Mouse (Mus musculus) liver, embryonic 16.5 days (tissue): ENCODE data around the gene Olfr532. TPM values are rescaled to one million over a fixed set of nuclear protein-coding genes. Genes with fewer than 3 reads are reported as not detected.
"Not testable (repeated sequence)": the region's sequence is repeated elsewhere in the genome, so short reads cannot be mapped to it uniquely, and the experiment has no call there.

Experiments
- ATAC-seq: fragments of 200-750 bp; cut with Nextera tagmentation; 2 replicates; pipeline ENCODE4 v1.8.0; 2017; ENCODE audit warnings: low read depth, mild to moderate bottlenecking, moderate number of reproducible peaks, moderate library complexity
- H3K27ac ChIP-seq: fragments of 300-500 bp; sonication (generic); 2 replicates; pipeline ENCODE4 v1.5.1; 2014; ENCODE audit warnings: mild to moderate bottlenecking, low read length
- H3K27me3 ChIP-seq: fragments of 300-500 bp; sonication (generic); 2 replicates; pipeline ENCODE4 v1.6.1; 2014; ENCODE audit warnings: low read depth, low read length, mixed read lengths; ENCODE audit not compliant: control insufficient read depth, insufficient read depth
- H3K36me3 ChIP-seq: fragments of 300-500 bp; sonication (generic); 2 replicates; pipeline ENCODE4 v1.6.1; 2014; ENCODE audit warnings: mild to moderate bottlenecking; ENCODE audit not compliant: control insufficient read depth, insufficient read depth
- H3K4me1 ChIP-seq: fragments of 300-500 bp; sonication (generic); 2 replicates; pipeline ENCODE4 v1.6.1; 2014; ENCODE audit warnings: low read depth, low read length, mixed read lengths; ENCODE audit not compliant: control insufficient read depth
- H3K4me2 ChIP-seq: fragments of 300-500 bp; sonication (generic); 2 replicates; pipeline ENCODE4 v1.6.1; 2014; ENCODE audit warnings: low read depth, low read length, mixed read lengths
- H3K4me3 ChIP-seq: fragments of 300-500 bp; sonication (generic); 2 replicates; pipeline ENCODE4 v1.5.1; 2014; ENCODE audit warnings: low read depth, mild to moderate bottlenecking, low read length
- H3K9ac ChIP-seq: fragments of 300-500 bp; sonication (generic); 2 replicates; pipeline ENCODE4 v1.6.1; 2014; ENCODE audit warnings: low read depth, low read length
- H3K9me3 ChIP-seq: fragments of 300-500 bp; sonication (generic); replicated peaks from 2 replicates; pipeline ENCODE4 v1.6.1; 2016; ENCODE audit warnings: low read length; ENCODE audit not compliant: control insufficient read depth
- WGBS: fragments of 180-500 bp; shearing (Covaris S2); extraction: QIAGEN DNeasy Blood & Tissue Kit; methylation state at CpG from one replicate; pipeline ENCODE4 v1.1.7; 2014; ENCODE audit not compliant: insufficient replicate concordance; 5-methylcytosine and 5-hydroxymethylcytosine counted together
- polyA plus RNA-seq: library from polyadenylated mRNA; unstranded; fragments of >200 nt; fragmentation: Nextera tagmentation; extraction: Ambion mirVana; gene quantifications from 2 replicates; pipeline ENCODE4 v1.2.1, GENCODE M21; 2015

Olfr532 gene
- not detected in 2 replicates for polyA plus RNA-seq

GRCm38 (mm10) chr7:140421539-140421938 lies at the start of gene Olfr532:
Gene Olfr532 (minus strand): TSS chr7:140421639.
- Histone ChIP-seq H3K9ac (no peak within 1 kb of the TSS), H3K27ac (no peak within 1 kb of the TSS), H3K4me3 (no peak within 1 kb of the TSS), H3K27me3 (no peaks in the 10 kb centered on the region), H3K4me1 (no peaks in the 10 kb centered on the region), H3K4me2 (no peak within 1 kb of the TSS), H3K36me3 (no peaks in the 10 kb centered on the region), H3K9me3 (no peaks in the 10 kb centered on the region)
- 59% methylated on average over 1 of the region's 1 CpGs for WGBS
- ATAC-seq = no peak

- WGBS = 17% methylated on average over 1 of the region's 1 CpGs
- H3K36me3 ChIP-seq, H3K9me3 ChIP-seq, H3K4me1 ChIP-seq, ATAC-seq, H3K9ac ChIP-seq, H3K27ac ChIP-seq, H3K4me2 ChIP-seq, H3K27me3 ChIP-seq, H3K4me3 ChIP-seq: not testable (repeated sequence)
These were observed 41.6 kb upstream of the Olfr532 start, which contains the start of gene Olfr533 for GRCm38 (mm10) chr7:140463070-140463469. Gene Olfr533 (plus strand): TSS chr7:140463370.

- no peak overlapping the region for H3K27ac ChIP-seq
- no peak overlapping the region for H3K4me2 ChIP-seq
- ATAC-seq = no peak
- no peak overlapping the region for H3K4me3 ChIP-seq
- H3K36me3 ChIP-seq = no peaks in the 10 kb centered on the region
- H3K9me3 ChIP-seq = no peaks in the 10 kb centered on the region
- no peaks in the 10 kb centered on the region for H3K4me1 ChIP-seq
- H3K9ac ChIP-seq = no peak overlapping the region
- no peaks in the 10 kb centered on the region for H3K27me3 ChIP-seq
- WGBS = 37% methylated on average over 1 of the region's 1 CpGs
These were observed 21.7 kb upstream of the Olfr532 start for GRCm38 (mm10) chr7:140443141-140443540.

- no peaks in the 10 kb centered on the region for H3K27me3 ChIP-seq
- no peak within 1 kb of the TSS for H3K9ac ChIP-seq
- H3K36me3 ChIP-seq = no peaks in the 10 kb centered on the region
- no peak within 1 kb of the TSS for H3K4me2 ChIP-seq
- ATAC-seq = no peak
- H3K9me3 ChIP-seq = no peaks in the 10 kb centered on the region
- H3K4me3 ChIP-seq = no peak within 1 kb of the TSS
- H3K4me1 ChIP-seq = no peaks in the 10 kb centered on the region
- 77% methylated on average over 1 of the region's 1 CpGs for WGBS
- H3K27ac ChIP-seq = no peak within 1 kb of the TSS
These were observed 18.6 kb downstream of the Olfr532 start, which contains the start of gene Olfr531 for GRCm38 (mm10) chr7:140402818-140403217. Gene Olfr531 (minus strand): TSS chr7:140402918.

GRCm38 (mm10) chr7:140376911-140377310 lies 44.5 kb downstream of the Olfr532 start:
- Histone ChIP-seq H3K36me3 (no peaks in the 10 kb centered on the region), H3K4me2 (no peak overlapping the region), H3K27ac (no peak overlapping the region), H3K9me3 (no peaks in the 10 kb centered on the region), H3K4me1 (no peaks in the 10 kb centered on the region), H3K27me3 (no peaks in the 10 kb centered on the region), H3K4me3 (no peak overlapping the region), H3K9ac (no peak overlapping the region)
- ATAC-seq = no peak
- 65% methylated on average over 2 of the region's 2 CpGs for WGBS

GRCm38 (mm10) chr7:140376231-140376630 lies 45.2 kb downstream of the Olfr532 start, which contains the start of gene Olfr530:
Gene Olfr530 (minus strand): TSS chr7:140376331.
- H3K27ac ChIP-seq = no peak within 1 kb of the TSS
- no peak for ATAC-seq
- no peaks in the 10 kb centered on the region for H3K36me3 ChIP-seq
- H3K27me3 ChIP-seq = no peaks in the 10 kb centered on the region
- no peak within 1 kb of the TSS for H3K4me3 ChIP-seq
- H3K9me3 ChIP-seq = no peaks in the 10 kb centered on the region
- H3K4me1 ChIP-seq = no peaks in the 10 kb centered on the region
- no peak within 1 kb of the TSS for H3K9ac ChIP-seq
- H3K4me2 ChIP-seq = no peak within 1 kb of the TSS
- WGBS = 21% methylated on average over 1 of the region's 1 CpGs

- H3K4me2 ChIP-seq = no peak overlapping the region
- no peak overlapping the region for H3K27ac ChIP-seq
- H3K9ac ChIP-seq = no peak overlapping the region
- H3K36me3 ChIP-seq = no peaks in the 10 kb centered on the region
- no peaks in the 10 kb centered on the region for H3K9me3 ChIP-seq
- WGBS = 37% methylated on average over 4 of the region's 4 CpGs
- no peaks in the 10 kb centered on the region for H3K27me3 ChIP-seq
- no peaks in the 10 kb centered on the region for H3K4me1 ChIP-seq
- no peak overlapping the region for H3K4me3 ChIP-seq
- ATAC-seq = no peak
These were observed 47.1 kb downstream of the Olfr532 start for GRCm38 (mm10) chr7:140374300-140374699.

Other genes with a start within 250 kb of the Olfr532 start
- gene Olfr523, start 248.4 kb downstream of the Olfr532 start, polyA plus RNA-seq = not detected in 2 replicates
- gene Olfr524, start 215.7 kb downstream of the Olfr532 start, polyA plus RNA-seq = not detected in 2 replicates
- gene Cd163l1, start 203.4 kb downstream of the Olfr532 start, polyA plus RNA-seq = 0.05 and 0.06 TPM in 2 replicates
- gene 5830411N06Rik, start 174.4 kb downstream of the Olfr532 start, polyA plus RNA-seq = not detected in 2 replicates
- not detected in 2 replicates for gene Olfr525, start 100.8 kb downstream of the Olfr532 start, polyA plus RNA-seq
- gene Olfr527, start 87.6 kb downstream of the Olfr532 start, polyA plus RNA-seq = not detected in 2 replicates
- gene Olfr60, start 60.0 kb downstream of the Olfr532 start, polyA plus RNA-seq = not detected in 2 replicates
- not detected in 2 replicates for gene Olfr530, start 45.3 kb downstream of the Olfr532 start, polyA plus RNA-seq
- not detected in 2 replicates for gene Olfr531, start 18.7 kb downstream of the Olfr532 start, polyA plus RNA-seq
- not detected in 2 replicates for gene Olfr533, start 41.7 kb upstream of the Olfr532 start, polyA plus RNA-seq
- gene Olfr535, start 62.6 kb upstream of the Olfr532 start, polyA plus RNA-seq = not detected in 2 replicates
- gene Olfr536, start 85.8 kb upstream of the Olfr532 start, polyA plus RNA-seq = not detected in 2 replicates
- gene Olfr538, start 146.2 kb upstream of the Olfr532 start, polyA plus RNA-seq = not detected in 2 replicates
- gene Olfr46, start 179.6 kb upstream of the Olfr532 start, polyA plus RNA-seq = not detected in 2 replicates
- gene Olfr61, start 207.3 kb upstream of the Olfr532 start, polyA plus RNA-seq = not detected in 2 replicates
- not detected in 2 replicates for gene Olfr53, start 224.8 kb upstream of the Olfr532 start, polyA plus RNA-seq
- not detected in 2 replicates for gene Olfr539, start 238.3 kb upstream of the Olfr532 start, polyA plus RNA-seq